Mouse (Mus musculus) common myeloid progenitor, adult 5-6 weeks (primary cell): ENCODE measurements at regions not wholly inside any gene's neighbourhood (a gene's known extent, or its start where the extent isn't known, plus 50 kb on each side); places are given as distances from the start of the nearest gene placed in this dataset.

Experiments
- ATAC-seq: replicated peaks from 2 replicates; pipeline ENCODE4 v1.8.0; 2016; ENCODE audit warnings: low read depth, mild to moderate bottlenecking, moderate TSS enrichment, inconsistent platforms; ENCODE audit not compliant: poor library complexity, severe bottlenecking

DNA sequence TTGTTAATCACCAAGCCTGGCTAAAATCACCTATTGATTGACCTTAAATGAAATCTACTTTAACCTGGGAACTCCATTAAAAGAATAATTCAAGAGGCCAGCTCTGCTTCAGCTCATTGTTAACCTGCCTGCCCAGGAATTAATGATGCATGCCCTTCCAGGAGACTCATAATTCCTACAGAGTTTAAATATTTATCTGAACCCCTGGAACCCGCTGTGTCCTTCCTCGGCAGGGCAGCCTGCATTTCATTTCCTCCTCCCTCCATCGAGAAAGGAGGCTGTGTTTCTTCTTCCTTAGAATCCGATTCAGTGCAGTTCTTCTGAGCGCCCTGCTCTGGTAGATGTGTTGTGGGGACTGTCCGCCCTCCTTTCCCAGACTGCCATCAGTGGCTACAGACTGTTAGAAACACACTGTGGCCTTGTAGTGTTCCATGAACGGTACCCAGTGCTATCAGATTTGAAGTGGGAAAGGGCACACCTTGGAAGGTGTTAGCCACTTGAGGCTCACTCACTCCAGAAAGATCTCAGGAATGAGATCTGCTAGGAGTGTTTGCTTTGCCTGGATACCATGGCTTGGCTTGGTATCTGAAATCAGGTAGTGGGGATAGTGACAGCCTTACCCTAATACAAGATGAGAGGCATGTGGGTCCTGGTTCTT, 350.0 kb upstream of the Kazn start:
- no peak for ATAC-seq

DNA sequence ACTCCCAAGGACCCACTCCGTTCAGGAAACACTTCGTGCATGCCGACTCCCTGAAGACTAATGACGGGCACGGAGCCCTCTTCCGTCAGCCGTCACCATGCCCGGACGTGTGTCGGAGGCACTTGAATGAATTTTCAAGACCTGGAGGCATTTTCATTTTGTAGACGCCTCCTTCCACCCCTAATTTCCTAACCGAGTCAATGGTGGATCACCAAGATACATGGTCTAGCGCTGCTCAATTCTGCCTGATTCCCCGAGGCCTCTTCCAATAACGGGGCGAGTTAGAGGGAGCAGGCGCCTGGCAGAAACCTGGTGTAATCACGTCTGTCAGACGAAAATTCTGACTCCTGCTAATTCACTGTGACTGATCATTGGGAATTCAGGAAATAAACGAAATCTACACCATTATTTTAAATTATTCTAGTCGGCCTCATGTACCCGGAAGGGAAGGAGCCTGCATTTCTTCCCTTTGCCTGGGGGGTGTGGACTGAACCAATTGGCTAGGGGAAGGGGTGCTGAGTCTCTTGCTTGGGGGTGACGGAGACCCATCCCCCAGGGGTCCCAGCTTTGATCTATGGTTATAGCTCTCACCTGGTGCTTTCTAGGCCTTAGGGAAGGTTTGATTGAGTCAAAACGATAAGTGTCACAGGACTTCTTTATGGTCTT, 349.4 kb upstream of the Kazn start:
- no peak for ATAC-seq

DNA sequence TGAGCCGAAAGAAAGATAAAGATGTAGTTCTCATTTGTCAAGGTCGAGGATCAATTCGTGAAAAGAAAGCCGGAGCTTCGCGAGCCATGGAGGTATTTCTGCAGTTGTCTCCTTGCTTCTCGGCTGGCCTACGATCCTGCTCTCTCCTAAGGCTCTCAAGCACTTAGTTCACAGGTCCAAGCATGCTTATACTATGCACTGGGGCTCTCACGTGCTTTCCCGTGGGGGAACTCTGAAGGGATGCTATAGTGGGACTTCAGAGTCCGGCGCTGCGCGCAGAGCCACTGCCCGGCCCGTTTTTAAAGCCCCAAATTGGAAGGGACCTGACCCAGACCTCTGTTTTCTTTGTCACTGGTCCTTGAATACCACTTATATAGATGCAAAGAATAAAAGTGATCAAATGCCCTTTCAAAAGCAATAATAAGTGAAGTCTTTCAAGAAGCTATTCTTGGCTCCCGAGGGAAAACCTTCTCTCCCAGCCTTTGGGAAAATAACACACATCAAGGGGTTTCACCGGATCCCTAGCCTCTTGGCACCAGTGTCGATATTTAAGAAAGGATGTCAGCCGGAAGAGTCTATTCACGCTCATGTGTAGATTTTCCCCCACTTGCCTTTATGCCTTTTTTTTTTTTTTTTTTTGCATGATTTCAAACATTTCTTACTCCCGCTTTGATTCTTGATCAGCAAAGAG, 348.3 kb upstream of the Kazn start:
- no peak for ATAC-seq

DNA sequence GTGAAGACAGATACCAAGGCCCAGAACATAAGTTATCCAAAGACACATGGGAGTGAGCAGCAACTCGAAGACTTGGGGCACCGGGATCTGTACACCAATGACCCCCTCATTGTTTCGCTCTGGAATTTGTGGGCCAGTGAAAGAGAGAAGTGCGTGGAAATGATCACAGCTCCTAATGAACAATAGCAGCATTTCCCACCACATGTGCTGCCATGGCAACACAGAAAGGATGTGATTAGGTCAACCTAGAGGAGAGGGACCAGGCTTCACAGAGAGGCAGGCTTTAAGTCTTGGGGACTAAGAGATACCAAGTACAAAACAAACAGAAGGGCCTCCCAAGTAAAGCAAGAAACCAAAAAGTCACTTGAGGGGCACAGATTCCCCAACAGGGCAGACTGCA, 339.3 kb upstream of the Kazn start:
- ATAC-seq = no peak

DNA sequence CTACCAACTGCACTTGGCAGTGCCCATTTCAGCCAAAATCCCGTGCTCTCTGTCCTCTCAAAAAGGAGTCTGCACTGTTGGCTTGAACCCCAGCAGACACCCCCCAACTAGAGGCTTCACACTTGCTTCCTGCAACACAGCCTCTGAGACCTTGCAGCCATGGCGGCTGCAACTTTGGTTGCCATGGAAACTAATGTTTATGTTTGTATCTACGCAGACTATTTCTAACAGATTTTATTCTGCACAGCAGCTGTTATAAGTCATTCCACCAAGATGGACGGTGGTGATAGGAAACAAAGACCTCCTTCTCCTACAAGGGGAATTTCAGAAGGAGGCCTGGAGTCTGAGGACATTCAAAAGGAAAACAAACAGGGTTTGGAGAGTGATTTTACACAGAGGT, 338.3 kb upstream of the Kazn start:
- ATAC-seq = no peak

DNA sequence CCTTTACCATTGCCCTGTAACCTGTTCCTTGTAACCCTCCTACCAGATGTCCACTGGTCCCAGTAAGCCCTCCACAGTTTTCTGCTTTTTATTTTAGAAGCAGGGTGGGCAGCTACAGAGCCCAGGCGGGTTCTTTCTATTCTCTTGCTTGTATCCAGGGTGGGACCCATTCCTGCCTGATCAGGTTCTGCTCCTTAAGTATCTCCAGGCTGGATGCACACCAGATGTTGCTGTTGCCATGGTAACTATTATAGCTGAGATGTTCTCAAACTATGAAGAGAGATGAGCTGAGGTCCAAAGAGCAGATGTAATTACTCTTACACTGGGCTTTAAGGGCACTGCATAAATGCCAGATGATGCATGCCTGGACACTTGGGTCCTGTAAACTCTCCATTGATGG, 335.3 kb upstream of the Kazn start:
- ATAC-seq = no peak

DNA sequence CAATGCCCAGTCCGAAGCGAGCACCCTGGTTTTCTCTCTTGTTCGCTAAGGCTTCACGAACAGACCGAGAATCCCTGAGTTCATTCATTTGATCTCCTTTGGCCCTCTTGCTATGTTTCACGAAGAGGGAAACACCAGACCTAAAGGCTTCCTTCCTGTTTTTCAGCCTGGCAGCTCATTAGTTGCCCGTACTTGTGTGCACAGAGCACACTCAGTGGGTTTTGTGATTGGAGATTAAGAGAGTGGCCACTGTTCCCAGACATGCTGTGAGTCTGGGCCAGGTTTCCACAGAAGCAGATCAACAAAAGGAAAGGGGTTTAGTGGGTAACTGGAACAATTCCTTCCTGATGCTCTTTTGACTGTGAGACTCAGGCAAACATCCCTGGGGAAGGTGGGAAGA, 331.5 kb upstream of the Kazn start:
- ATAC-seq = no peak

DNA sequence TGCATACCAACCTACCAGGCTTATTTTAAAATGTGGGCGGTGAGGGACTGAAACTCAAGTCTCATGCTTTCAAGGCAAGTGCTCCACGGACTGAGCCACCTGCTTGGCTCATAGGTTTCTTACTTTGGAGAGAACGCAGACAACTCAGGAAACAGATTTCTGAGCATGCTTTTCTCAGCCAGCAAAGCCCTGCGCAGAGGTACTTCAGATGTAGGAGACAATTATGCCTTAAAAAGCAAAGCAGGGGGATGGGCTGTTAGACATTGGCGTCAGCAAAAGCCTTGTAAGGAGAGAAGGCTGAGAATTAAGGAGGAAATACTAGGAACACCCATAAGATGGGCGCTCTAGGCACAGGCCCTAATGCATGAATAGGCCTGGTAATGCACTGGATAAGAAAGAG, 329.4 kb upstream of the Kazn start:
- ATAC-seq = no peak

DNA sequence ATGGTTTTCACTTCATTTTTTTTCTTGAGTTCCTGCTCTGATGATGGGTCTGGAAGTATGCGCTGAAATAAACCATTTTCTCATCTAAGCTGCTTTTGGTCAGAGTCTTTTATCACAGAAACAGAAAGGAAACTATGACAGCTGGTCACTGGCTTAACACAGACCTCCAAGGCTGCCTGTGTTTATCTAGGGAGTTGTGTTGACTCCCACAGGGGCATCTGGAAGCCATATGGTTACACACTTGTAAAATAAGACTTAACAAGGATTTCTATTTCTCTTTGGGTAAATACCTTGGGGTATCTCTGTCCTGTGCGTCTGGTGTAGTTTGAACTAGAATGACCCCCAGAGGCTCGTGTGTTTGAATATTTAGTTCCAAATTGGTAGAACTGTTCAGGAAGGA, 315.5 kb upstream of the Kazn start:
- ATAC-seq = no peak

DNA sequence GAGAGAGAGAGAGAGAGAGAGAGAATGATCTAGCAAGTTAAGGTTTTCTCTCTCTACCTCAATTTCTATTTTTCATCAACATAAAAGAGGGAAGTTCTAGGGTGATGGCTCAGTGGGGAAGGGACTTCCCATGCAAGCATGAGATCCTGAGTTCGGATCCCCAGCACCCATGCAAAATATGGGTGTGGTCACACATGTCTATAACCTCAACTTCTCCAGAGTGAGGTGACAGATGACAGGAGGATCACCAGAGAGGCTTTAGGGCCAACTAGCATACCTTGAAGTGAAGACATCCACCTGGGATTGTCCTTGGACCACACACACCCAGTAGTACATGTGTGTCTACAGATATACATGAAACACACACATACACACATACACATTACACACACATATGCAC, 306.7 kb upstream of the Kazn start:
- ATAC-seq = no peak

DNA sequence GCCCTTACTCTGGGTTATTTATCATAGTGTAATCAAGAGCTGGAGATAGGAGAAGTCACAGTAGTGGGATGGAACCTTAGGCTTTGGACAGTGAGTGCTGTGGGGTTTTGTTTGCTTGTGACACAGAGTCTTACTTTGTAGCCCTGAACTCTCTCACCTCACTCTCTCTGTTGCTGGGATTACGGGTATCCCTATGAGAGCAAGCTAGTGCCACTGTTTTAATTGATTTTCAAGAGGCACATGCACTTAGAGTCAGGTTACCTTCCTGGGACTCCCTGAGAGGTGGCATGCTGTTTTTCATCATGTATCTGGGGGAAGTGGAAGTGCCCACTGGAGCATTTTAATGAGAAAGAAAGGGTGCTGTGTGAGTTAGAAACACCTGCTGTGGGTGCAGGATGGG, 306.0 kb upstream of the Kazn start:
- no peak for ATAC-seq

DNA sequence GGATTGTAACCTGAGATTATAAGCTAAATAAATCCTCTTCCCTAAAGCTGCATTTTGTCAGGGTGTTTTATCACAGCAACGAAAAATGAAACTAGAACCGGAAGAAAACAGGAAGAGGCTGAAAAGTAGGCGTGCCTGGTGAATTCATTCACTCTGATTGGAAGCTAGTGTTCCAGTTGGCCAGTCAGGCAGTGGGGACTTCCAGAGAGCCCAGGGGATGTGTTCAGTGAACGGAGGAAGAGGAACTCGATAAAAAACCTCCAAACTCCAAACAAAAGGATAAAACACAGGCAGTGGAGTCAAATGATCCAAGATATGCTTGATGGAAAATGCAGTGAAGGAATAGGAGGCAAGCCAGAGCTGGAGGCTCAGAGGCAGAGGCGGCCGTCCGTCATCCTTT, 305.5 kb upstream of the Kazn start:
- no peak for ATAC-seq

DNA sequence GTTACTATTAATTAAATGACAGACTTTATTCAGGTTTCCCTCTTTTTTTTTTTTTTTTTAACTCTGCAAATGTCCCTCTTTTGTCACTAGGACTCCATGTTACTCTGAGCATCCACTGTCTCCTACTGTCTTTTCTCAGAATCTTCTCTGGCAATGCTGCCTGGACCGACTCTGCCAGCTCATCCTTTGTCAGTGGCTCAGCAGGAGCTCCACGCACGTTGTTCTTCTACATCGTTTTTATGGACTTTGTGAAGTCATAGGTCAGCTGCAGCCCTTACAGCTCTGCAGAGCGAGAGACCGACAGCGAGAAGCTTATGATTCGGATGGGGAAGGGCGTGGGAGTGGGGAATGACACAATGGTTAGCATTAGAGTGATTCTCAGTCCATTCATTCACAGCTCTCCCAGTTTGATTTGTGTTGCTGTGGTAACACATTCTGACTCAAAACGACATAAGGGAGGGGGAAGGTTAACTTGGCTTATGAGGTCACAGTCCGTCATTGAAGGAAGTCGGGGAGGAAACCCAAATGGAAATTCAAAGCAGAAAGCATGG, 300.1 kb upstream of the Kazn start:
- ATAC-seq = no peak

DNA sequence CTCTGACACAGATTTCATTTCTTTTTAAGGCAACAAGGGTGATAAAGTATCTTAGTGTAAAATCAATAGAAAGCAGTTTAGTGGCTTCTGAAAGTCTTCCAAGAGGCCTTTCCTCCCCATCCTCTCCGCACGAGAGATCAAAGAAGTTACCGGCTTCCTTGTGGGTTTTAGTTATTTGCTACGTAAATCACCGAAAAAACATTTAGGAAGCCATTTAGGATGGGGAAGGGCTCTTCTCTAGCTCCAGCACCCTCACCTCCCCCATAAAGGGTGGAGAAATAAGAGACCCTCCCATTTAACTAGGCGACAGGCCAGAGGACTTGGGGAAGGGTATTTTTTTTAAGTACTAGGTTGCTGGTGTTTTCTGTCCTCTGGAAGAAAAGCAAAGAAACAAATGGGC, 287.9 kb upstream of the Kazn start:
- no peak for ATAC-seq

DNA sequence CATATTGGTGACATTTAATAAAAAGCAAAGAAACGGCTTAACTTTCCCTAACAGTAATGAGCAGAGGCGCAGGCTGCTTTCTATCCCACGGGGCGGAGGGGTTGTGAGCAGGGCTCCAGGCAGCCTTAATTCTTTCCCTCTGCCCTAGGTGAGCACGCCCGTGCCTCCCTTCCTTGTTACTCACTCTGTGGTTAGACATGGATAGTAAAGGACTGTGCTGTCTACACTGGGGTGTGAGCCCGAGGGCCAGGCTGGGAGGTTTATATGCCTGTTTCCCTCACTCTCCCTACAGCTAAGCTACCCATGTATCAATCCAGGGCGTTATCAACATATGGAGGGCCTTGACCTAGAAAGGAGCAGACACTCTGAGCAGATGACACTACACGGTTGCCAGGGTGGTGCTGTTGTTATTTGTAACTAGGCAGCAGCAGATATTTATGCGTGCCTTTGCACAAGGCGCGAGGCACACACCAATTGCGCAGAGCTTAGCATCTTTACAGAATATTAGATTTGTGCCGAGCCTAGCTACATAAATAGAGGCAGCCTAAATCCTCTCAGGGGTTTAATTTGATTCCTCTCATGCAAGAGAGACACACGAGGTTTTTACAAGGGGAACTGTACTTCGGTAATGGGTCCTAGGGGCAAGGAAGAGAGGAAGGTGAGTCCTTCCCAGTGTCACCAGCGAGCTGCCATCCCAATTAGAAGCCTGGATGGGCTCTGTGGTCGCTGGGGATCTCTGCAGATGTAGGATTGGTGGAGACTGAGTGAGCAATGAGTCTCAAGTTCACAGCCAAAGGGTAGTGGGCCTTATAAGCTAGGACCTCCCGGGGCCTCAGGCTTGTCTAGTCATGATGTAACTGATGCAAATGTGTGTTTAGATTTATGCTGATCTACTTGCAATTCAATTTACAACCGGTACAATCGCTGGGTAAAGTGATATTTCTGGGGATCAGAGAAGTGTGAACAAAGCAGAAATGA, 278.6 kb upstream of the Kazn start:
- no peak for ATAC-seq

DNA sequence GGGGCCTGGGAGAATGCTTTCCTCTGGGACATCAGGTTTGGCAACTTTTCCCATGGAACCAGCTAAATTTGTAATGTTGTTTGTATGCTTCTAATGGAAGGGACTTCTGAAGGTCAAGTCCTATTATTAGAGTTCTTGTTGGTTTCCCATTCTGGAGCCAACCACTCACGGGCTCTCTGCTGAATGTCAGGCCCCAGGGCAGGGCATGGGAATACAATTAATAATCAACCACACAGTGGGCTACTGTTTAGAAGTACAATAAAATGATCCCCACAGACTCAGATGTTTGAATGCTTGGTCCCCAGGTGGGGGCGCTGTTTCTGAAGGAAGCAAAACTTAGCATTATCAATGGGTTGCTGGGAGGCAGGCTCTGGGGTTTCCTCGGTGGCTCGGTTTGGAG, 275.6 kb upstream of the Kazn start:
- no peak for ATAC-seq

DNA sequence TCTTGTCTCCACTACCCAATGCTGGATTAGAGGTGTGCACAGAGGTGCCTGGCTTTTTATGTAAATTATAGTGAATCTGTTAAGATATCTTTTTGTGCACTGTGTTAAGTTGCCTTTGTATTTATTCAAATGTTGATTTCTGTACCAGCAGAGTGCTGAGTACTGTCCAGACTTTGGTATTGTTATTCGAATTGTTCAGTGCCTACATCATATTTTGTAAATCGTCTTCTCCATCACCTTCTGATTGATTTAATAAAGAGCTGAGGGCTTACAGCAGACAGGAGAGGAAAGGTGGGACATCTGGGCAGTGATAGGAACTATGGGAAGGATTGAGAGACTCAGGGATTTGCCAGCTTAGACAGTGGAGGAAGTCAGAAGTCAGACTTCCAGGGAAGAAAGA, 270.2 kb upstream of the Kazn start:
- ATAC-seq = no peak

DNA sequence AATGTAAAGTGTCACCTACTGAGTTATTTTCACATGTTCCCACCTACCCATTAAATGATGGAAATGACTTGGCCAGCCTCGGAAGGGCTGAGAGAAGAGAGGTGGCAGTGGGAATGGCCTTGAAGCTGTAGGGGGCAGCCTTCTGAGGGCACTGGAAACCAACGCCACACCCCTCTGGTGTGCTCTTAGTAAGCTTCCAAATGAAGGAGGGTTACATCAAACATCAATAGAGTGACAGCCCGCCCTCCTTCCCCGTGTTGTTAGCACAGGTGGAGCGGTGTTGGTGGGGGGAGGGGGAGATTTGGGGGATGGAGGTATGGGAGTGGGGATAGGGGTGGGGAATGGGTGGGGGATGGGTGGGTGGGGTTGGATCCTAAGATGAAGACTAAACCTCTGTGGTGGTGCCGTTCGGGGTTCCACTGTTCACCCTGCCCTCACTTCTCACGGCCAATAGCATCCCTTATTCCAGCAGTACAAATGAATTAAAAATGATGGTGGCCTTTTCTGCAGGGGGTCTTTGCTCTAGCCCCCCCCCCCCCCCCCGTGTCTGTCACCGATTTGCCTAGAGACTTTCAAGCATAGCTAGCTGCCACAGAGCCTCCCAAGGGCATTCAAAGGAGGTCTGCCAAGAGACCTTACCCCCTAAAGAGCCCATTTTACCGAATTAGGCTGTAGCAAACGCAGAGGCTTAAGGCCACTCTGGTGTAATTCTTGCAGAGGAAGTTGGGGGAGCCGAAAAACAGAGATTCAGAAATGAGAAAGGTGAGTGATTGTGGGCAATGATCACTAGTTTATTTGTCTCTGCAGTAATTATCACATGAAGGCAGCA, 267.4 kb upstream of the Kazn start:
- no peak for ATAC-seq

DNA sequence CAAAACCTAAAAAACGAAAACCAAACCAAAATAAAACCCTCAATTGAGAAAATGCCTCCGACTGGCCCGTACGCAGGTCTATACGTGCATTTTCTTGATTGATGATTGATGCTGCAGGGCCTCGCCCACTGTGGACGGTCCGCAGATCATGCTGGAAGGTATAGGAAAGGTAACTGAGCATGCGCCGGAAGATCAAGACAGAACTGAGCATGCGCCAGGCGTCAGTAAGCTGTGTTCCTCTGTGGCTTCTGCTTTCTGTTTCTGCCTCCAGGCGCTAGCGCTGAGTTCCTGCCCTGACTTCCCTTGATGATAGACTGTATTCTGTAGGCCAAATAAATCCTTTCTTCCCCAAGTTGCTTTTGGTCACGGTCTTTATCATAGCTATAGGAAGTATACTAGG, 264.6 kb upstream of the Kazn start:
- ATAC-seq = no peak
